Mouse (Mus musculus) testis, adult 2 months (tissue): ENCODE measurements at regions not wholly inside any gene's neighbourhood (a gene's known extent, or its start where the extent isn't known, plus 50 kb on each side); places are given as distances from the start of the nearest gene placed in this dataset.

Experiments
- H3K27ac ChIP-seq: fragments of 200-500 bp; 2 replicates; pipeline ENCODE4 v1.5.1; 2012; ENCODE audit warnings: low read depth, low read length; ENCODE audit not compliant: control insufficient read depth, insufficient read depth
- H3K27me3 ChIP-seq: fragments of 200-500 bp; 2 replicates; pipeline ENCODE4 v1.6.1; 2012; ENCODE audit warnings: mild to moderate bottlenecking, low read length, moderate library complexity; ENCODE audit not compliant: control insufficient read depth, insufficient read depth
- H3K36me3 ChIP-seq: fragments of 200-500 bp; 2 replicates; pipeline ENCODE4 v1.6.1; 2012; ENCODE audit warnings: mild to moderate bottlenecking, low read length; ENCODE audit not compliant: control insufficient read depth, insufficient read depth
- H3K4me1 ChIP-seq: fragments of 200-500 bp; 2 replicates; pipeline ENCODE4 v1.6.1; 2012; ENCODE audit warnings: low read length; ENCODE audit not compliant: control insufficient read depth, insufficient read depth
- H3K4me3 ChIP-seq: fragments of 200-500 bp; 2 replicates; pipeline ENCODE4 v1.5.1; 2012; ENCODE audit warnings: low read depth, mild to moderate bottlenecking, low read length, moderate library complexity, mixed read lengths; ENCODE audit not compliant: control insufficient read depth
- CTCF ChIP-seq: fragments of 200-500 bp; IDR thresholded peaks from 2 replicates; pipeline ENCODE4 v1.5.1; 2012; ENCODE audit warnings: low read depth, mild to moderate bottlenecking, inconsistent platforms, low read length, moderate library complexity; ENCODE audit not compliant: control insufficient read depth, insufficient read depth, insufficient replicate concordance
- POLR2A ChIP-seq: fragments of 200-500 bp; IDR thresholded peaks from 2 replicates; pipeline ENCODE4 v1.6.1; 2012; ENCODE audit warnings: low read depth, mild to moderate bottlenecking, inconsistent platforms, low read length, moderate library complexity; ENCODE audit not compliant: control insufficient read depth

GRCm38 (mm10) chr11:17763411-17763810 lies 190.3 kb downstream of the Etaa1 start:
- no peak overlapping the region for H3K27ac ChIP-seq
- no peak overlapping the region for H3K4me3 ChIP-seq
- H3K36me3 ChIP-seq: no peaks in the 10 kb centered on the region
- H3K27me3 ChIP-seq: no peaks in the 10 kb centered on the region
- H3K4me1 ChIP-seq: no peaks in the 10 kb centered on the region
- no peak for TF ChIP-seq CTCF
- no peak for TF ChIP-seq POLR2A

GRCm38 (mm10) chr11:17764146-17764545 lies 189.5 kb downstream of the Etaa1 start:
- H3K4me1 ChIP-seq: no peaks in the 10 kb centered on the region
- no peaks in the 10 kb centered on the region for H3K27me3 ChIP-seq
- no peaks in the 10 kb centered on the region for H3K36me3 ChIP-seq
- TF ChIP-seq POLR2A (no peak), CTCF (no peak)
- H3K27ac ChIP-seq: no peak overlapping the region
- H3K4me3 ChIP-seq: no peak overlapping the region

GRCm38 (mm10) chr11:17768345-17768759 lies 185.3 kb downstream of the Etaa1 start:
- TF ChIP-seq POLR2A (no peak), CTCF (no peak)
- no peaks in the 10 kb centered on the region for H3K4me1 ChIP-seq
- H3K36me3 ChIP-seq: no peaks in the 10 kb centered on the region
- H3K27me3 ChIP-seq: no peaks in the 10 kb centered on the region
- no peak overlapping the region for H3K27ac ChIP-seq
- H3K4me3 ChIP-seq: no peak overlapping the region

- no peak for TF ChIP-seq POLR2A
- TF ChIP-seq CTCF: no peak
- no peaks in the 10 kb centered on the region for H3K4me1 ChIP-seq
- H3K27ac ChIP-seq: no peak overlapping the region
- H3K27me3 ChIP-seq: no peaks in the 10 kb centered on the region
- no peak overlapping the region for H3K4me3 ChIP-seq
- H3K36me3 ChIP-seq: no peaks in the 10 kb centered on the region
Observed at GRCm38 (mm10) chr11:17768837-17769466, 184.7 kb downstream of the Etaa1 start.

- no peak overlapping the region for H3K4me3 ChIP-seq
- no peak for TF ChIP-seq CTCF
- TF ChIP-seq POLR2A: no peak
- H3K36me3 ChIP-seq: no peaks in the 10 kb centered on the region
- no peak overlapping the region for H3K27ac ChIP-seq
- H3K4me1 ChIP-seq: no peaks in the 10 kb centered on the region
- no peaks in the 10 kb centered on the region for H3K27me3 ChIP-seq
Observed at GRCm38 (mm10) chr11:17797632-17798031, 156.0 kb downstream of the Etaa1 start.

- no peak overlapping the region for H3K27ac ChIP-seq
- H3K36me3 ChIP-seq: no peaks in the 10 kb centered on the region
- H3K4me3 ChIP-seq: no peak overlapping the region
- no peak for TF ChIP-seq POLR2A
- no peak for TF ChIP-seq CTCF
- H3K4me1 ChIP-seq: no peaks in the 10 kb centered on the region
- no peaks in the 10 kb centered on the region for H3K27me3 ChIP-seq
Observed at GRCm38 (mm10) chr11:17807851-17808250, 145.8 kb downstream of the Etaa1 start.

- Histone ChIP-seq H3K36me3 (no peaks in the 10 kb centered on the region), H3K4me1 (no peaks in the 10 kb centered on the region), H3K27ac (no peak overlapping the region), H3K27me3 (no peaks in the 10 kb centered on the region), H3K4me3 (no peak overlapping the region)
- TF ChIP-seq CTCF: no peak
- TF ChIP-seq POLR2A: no peak
Observed at GRCm38 (mm10) chr11:17811829-17812559, 141.7 kb downstream of the Etaa1 start.
